Mouse (Mus musculus) embryonic facial prominence, embryonic 11.5 days (tissue): Measurements from ENCODE around the gene Efl1. TPM values are rescaled to one million over a fixed set of nuclear protein-coding genes. Genes with fewer than 3 reads are reported as not detected.
"Not testable (repeated sequence)": the region's sequence is repeated elsewhere in the genome, so short reads cannot be mapped to it uniquely, and the experiment has no call there.

Source experiments
- ATAC-seq: fragments of 200-750 bp; cut with Nextera tagmentation; replicated peaks from 2 replicates; pipeline ENCODE4 v1.8.0; 2017; ENCODE audit warnings: low read depth; ENCODE audit not compliant: insufficient number of reproducible peaks, low FRiP score, low TSS enrichment
- DNase-seq: peaks from one replicate; pipeline ENCODE4 v3.0.0-alpha.2; 2015; ENCODE audit warnings: low spot score
- H3K27ac ChIP-seq: fragments of 300-500 bp; sonication (generic); replicated peaks from 2 replicates; pipeline ENCODE4 v1.5.1; 2014; ENCODE audit warnings: mild to moderate bottlenecking, low read depth, low read length, control low read depth
- H3K27me3 ChIP-seq: fragments of 300-500 bp; sonication (generic); 2 replicates; pipeline ENCODE4 v1.6.1; 2014; ENCODE audit warnings: mild to moderate bottlenecking, low read length, moderate library complexity, mixed read lengths; ENCODE audit not compliant: control insufficient read depth, insufficient read depth
- H3K36me3 ChIP-seq: fragments of 300-500 bp; sonication (generic); replicated peaks from 2 replicates; pipeline ENCODE4 v1.6.1; 2014; ENCODE audit warnings: low read depth, mild to moderate bottlenecking, low read length, moderate library complexity, mixed read lengths; ENCODE audit not compliant: control insufficient read depth, insufficient read depth
- H3K4me1 ChIP-seq: fragments of 300-500 bp; sonication (generic); 2 replicates; pipeline ENCODE4 v1.6.1; 2014; ENCODE audit warnings: low read length, mixed read lengths; ENCODE audit not compliant: control insufficient read depth, insufficient read depth
- H3K4me2 ChIP-seq: fragments of 300-500 bp; sonication (generic); 2 replicates; pipeline ENCODE4 v1.6.1; 2014; ENCODE audit warnings: low read depth, mild to moderate bottlenecking, control low read depth, low read length, moderate library complexity
- H3K4me3 ChIP-seq: fragments of 300-500 bp; sonication (generic); 2 replicates; pipeline ENCODE4 v1.5.1; 2014; ENCODE audit warnings: low read depth, low read length, control low read depth
- H3K9ac ChIP-seq: fragments of 300-500 bp; sonication (generic); replicated peaks from 2 replicates; pipeline ENCODE4 v1.6.1; 2014; ENCODE audit warnings: mild to moderate bottlenecking, control low read depth, low read length
- H3K9me3 ChIP-seq: fragments of 300-500 bp; sonication (generic); replicated peaks from 2 replicates; pipeline ENCODE4 v1.6.1; 2016; ENCODE audit warnings: mild to moderate bottlenecking, low read length, inconsistent platforms, mixed read lengths; ENCODE audit not compliant: control insufficient read depth
- WGBS: fragments of 180-500 bp; shearing (Covaris S2); extraction: QIAGEN DNeasy Blood & Tissue Kit; methylation state at CpG from one replicate; pipeline ENCODE4 v1.1.7; 2014; 5-methylcytosine and 5-hydroxymethylcytosine counted together
- polyA plus RNA-seq: library from polyadenylated mRNA; unstranded; fragments of >200 nt; fragmentation: Nextera tagmentation; extraction: Ambion mirVana; gene quantifications from 2 replicates; pipeline ENCODE4 v1.2.1, GENCODE M21; 2014

The Efl1 gene
- polyA plus RNA-seq, 1 experiment from 2014 or later = 24.0 TPM

GRCm38 (mm10) chr7:82752171-82753085, 104.0 kb downstream of the Efl1 start:
- Histone ChIP-seq H3K9me3 (no peaks in the 10 kb centered on the region), H3K27me3 (no peaks in the 10 kb centered on the region), H3K27ac (0 out of 2 replicates have a peak overlapping the region, but pooled peaks have one; percentile 16), H3K4me3 (no peak overlapping the region), H3K9ac (no peak overlapping the region), H3K4me2 (no peak overlapping the region), H3K36me3 (no peaks in the 10 kb centered on the region), H3K4me1 (no peaks in the 10 kb centered on the region)
- ATAC-seq = no peak
- 67% methylated on average over 8 of the region's 8 CpGs for WGBS
- DNase-seq = peak; percentile 60

DNA sequence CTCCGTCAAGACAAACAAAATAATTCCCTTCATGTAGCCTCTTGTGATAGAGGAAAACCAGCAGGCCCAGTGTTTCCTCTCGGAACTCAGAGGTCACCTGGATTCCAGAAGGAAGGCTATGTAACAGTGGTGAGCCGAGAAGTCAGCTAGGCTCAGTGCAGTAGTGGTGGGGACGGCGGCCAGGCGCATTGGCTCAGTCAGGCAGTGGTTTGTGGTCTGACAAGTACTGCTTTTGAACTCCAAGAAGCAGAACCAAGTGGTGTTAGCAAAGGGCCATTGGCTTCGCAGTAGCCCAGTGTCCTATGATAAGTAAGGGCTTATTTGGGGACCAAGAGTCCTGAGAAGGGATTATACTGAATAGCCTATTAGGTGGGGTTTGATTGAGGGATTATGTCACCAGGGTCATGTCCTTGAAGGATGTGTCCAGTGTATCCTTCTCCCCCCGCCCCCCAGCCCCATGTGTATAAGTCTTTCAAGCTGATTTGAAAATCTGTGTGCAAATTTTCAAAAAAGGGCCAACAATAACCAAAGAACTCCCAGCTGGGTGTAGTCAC, 107.3 kb downstream of the Efl1 start:
- WGBS = 83% methylated on average over 8 of the region's 8 CpGs
- Histone ChIP-seq H3K9ac (no peak overlapping the region), H3K27me3 (no peaks in the 10 kb centered on the region), H3K27ac (no peak overlapping the region), H3K36me3 (no peaks in the 10 kb centered on the region), H3K4me2 (no peak overlapping the region), H3K9me3 (no peaks in the 10 kb centered on the region), H3K4me3 (no peak overlapping the region), H3K4me1 (no peaks in the 10 kb centered on the region)
- ATAC-seq = no peak
- no peak for DNase-seq

DNA sequence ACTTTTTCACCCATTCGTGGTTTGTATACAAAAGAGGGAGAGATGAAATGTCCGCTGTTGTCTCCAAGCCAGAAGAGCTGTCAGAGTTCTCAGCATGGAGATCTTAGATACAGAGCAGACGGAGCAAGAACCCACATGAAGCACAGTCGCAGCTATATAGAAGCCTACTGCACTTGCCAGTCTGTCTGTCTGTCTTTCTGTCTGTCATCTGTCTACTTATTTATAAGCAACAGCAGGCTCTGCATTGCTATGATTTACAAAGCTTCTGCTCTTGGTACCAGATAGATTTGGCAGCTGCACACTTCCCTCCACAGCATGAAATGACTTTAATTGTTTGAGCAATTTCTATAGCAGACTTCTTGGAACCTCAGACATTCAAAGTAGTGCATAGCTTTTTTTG, 110.1 kb downstream of the Efl1 start:
- Histone ChIP-seq H3K4me1 (no peaks in the 10 kb centered on the region), H3K27me3 (no peaks in the 10 kb centered on the region), H3K4me2 (no peak overlapping the region), H3K27ac (no peak overlapping the region), H3K9ac (no peak overlapping the region), H3K9me3 (no peaks in the 10 kb centered on the region), H3K4me3 (no peak overlapping the region), H3K36me3 (no peaks in the 10 kb centered on the region)
- ATAC-seq = no peak
- no peak for DNase-seq
- 90% methylated on average over 4 of the region's 4 CpGs for WGBS

GRCm38 (mm10) chr7:82759091-82759490, 110.7 kb downstream of the Efl1 start:
- no peaks in the 10 kb centered on the region for H3K27me3 ChIP-seq
- no peak overlapping the region for H3K4me3 ChIP-seq
- no peaks in the 10 kb centered on the region for H3K36me3 ChIP-seq
- no peak for DNase-seq
- H3K4me1 ChIP-seq = no peaks in the 10 kb centered on the region
- 96% methylated on average over 4 of the region's 4 CpGs for WGBS
- no peak overlapping the region for H3K4me2 ChIP-seq
- H3K27ac ChIP-seq = no peak overlapping the region
- no peak for ATAC-seq
- H3K9me3 ChIP-seq = no peaks in the 10 kb centered on the region
- no peak overlapping the region for H3K9ac ChIP-seq

DNA sequence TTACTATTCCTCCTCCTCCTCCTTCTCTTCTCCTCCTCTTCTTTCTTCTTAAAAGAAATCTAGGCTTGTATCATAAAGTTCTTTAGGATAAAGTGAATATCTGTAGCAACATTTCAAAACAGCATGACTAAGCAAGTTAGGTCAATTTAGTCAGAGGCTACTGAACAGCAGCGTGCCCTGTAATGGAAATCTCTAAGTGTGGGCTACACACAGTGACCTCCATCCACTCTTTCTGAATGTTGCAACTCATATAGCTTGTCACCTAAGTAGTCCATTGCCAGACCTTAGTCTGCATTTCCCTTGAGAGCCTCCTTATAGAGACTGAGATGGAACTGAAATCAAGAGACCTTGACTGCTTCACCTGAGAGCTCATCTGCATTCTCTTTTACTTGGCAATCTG, 116.5 kb downstream of the Efl1 start:
- H3K27ac ChIP-seq = no peak overlapping the region
- DNase-seq (no peak), ATAC-seq (no peak)
- H3K36me3 ChIP-seq = no peaks in the 10 kb centered on the region
- no peak overlapping the region for H3K4me2 ChIP-seq
- no peaks in the 10 kb centered on the region for H3K27me3 ChIP-seq
- no peak overlapping the region for H3K9ac ChIP-seq
- H3K4me1 ChIP-seq = no peaks in the 10 kb centered on the region
- H3K9me3 ChIP-seq = no peaks in the 10 kb centered on the region
- H3K4me3 ChIP-seq = no peak overlapping the region
- WGBS = 88% methylated on average over 1 of the region's 1 CpGs

DNA sequence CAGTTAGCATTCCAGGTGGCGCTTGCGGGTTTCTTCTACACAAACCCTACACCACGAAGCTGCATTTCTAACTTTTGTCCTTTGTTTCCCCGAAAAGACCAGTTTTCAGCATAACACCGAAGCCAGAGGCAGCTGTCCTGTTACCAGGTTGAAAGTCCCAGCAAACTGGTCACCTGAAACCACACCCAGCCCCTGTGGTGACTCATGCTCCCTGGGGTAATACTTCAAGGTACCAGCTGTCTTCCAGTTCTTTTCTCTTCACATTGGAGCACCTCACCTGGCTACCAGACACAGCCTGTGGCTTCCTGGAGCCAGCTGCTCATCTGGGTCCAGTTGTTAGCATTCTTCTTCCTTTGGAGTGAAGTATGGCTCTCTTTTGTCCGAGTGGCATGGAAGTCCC, 118.2 kb downstream of the Efl1 start:
- H3K9ac ChIP-seq = no peak overlapping the region
- no peaks in the 10 kb centered on the region for H3K27me3 ChIP-seq
- H3K27ac ChIP-seq = no peak overlapping the region
- no peaks in the 10 kb centered on the region for H3K9me3 ChIP-seq
- H3K4me3 ChIP-seq = no peak overlapping the region
- DNase-seq (no peak), ATAC-seq (no peak)
- no peaks in the 10 kb centered on the region for H3K36me3 ChIP-seq
- no peaks in the 10 kb centered on the region for H3K4me1 ChIP-seq
- 75% methylated on average over 6 of the region's 6 CpGs for WGBS
- no peak overlapping the region for H3K4me2 ChIP-seq

GRCm38 (mm10) chr7:82770207-82770606, 121.8 kb downstream of the Efl1 start:
- H3K27ac ChIP-seq = no peak overlapping the region
- H3K9me3 ChIP-seq = no peaks in the 10 kb centered on the region
- no peak overlapping the region for H3K9ac ChIP-seq
- H3K4me3 ChIP-seq = no peak overlapping the region
- WGBS = 47% methylated on average over 6 of the region's 6 CpGs
- DNase-seq (no peak), ATAC-seq (no peak)
- H3K4me1 ChIP-seq = peaks cover 6% of the 10 kb centered on the region
- no peaks in the 10 kb centered on the region for H3K27me3 ChIP-seq
- no peak overlapping the region for H3K4me2 ChIP-seq
- no peaks in the 10 kb centered on the region for H3K36me3 ChIP-seq

- DNase-seq (peak; percentile 36), ATAC-seq (peak; percentile 100)
- H3K4me3 ChIP-seq, H3K36me3 ChIP-seq, H3K9me3 ChIP-seq, H3K27me3 ChIP-seq, H3K4me1 ChIP-seq, H3K9ac ChIP-seq, H3K4me2 ChIP-seq, H3K27ac ChIP-seq: not testable (repeated sequence)
- 80% methylated on average over 24 of the region's 29 CpGs for WGBS
Observed at GRCm38 (mm10) chr7:82770957-82771660, 122.7 kb downstream of the Efl1 start.
